Mouse (Mus musculus): ENCODE results near the gene Tmem109.

The Tmem109 gene

GRCm38 (mm10) chr19:10841721-10842626, 39.8 kb downstream of the Tmem109 start:
- DNase-seq (ENCODE audit: low read depth, low spot score), result no peak

- DNase-seq (ENCODE audit: low read depth, low spot score), result no peak
Measured at GRCm38 (mm10) chr19:10839010-10839892, 42.5 kb downstream of the Tmem109 start, which contains the start of gene Slc15a3. TSS of gene Slc15a3 (plus strand) at chr19:10839727.

- DNase-seq (ENCODE audit: low read depth, low spot score), result no peak
Measured at GRCm38 (mm10) chr19:10835671-10836070, 46.1 kb downstream of the Tmem109 start.

- DNase-seq (ENCODE audit: low read depth, low spot score), result no peak
Measured at GRCm38 (mm10) chr19:10833611-10834010, 48.2 kb downstream of the Tmem109 start.

GRCm38 (mm10) chr19:10832030-10832429, 49.8 kb downstream of the Tmem109 start:
- DNase-seq (ENCODE audit: low read depth, low spot score), result no peak

GRCm38 (mm10) chr19:10831424-10831823, 50.4 kb downstream of the Tmem109 start:
- DNase-seq (ENCODE audit: low read depth, low spot score), result no peak

GRCm38 (mm10) chr19:10829436-10830175, 52.2 kb downstream of the Tmem109 start, which contains the start of gene Cd6:
TSS of gene Cd6 (minus strand) at chr19:10830058.
- no peak for DNase-seq (ENCODE audit: low read depth, low spot score)

- DNase-seq (ENCODE audit: low read depth, low spot score), result no peak
Measured at GRCm38 (mm10) chr19:10828321-10828720, 53.5 kb downstream of the Tmem109 start.

- no peak for DNase-seq (ENCODE audit: low read depth, low spot score)
Measured at GRCm38 (mm10) chr19:10824061-10824460, 57.7 kb downstream of the Tmem109 start.

GRCm38 (mm10) chr19:10822534-10822933, 59.3 kb downstream of the Tmem109 start:
- DNase-seq (ENCODE audit: low read depth, low spot score), result no peak

- DNase-seq (ENCODE audit: low read depth, low spot score), result no peak
Measured at GRCm38 (mm10) chr19:10821319-10821718, 60.5 kb downstream of the Tmem109 start.
